Mouse (Mus musculus) gastrocnemius, adult 18-20 months (tissue): ENCODE data around the gene Ttn. TPM values are rescaled to one million over a fixed set of nuclear protein-coding genes. Genes with fewer than 3 reads are reported as not detected.

Experiments
- DNase-seq: peaks from one replicate; pipeline ENCODE4 v3.0.0; 2021; ENCODE audit warnings: low spot score
- total RNA-seq, 2 experiments: library from RNA; stranded (reverse); gene quantifications; 2 replicates each; pipeline ENCODE4 v1.2.3; 2021

Ttn gene
- total RNA-seq, 2 experiments from 2014 or later = 4,889 to 5,895 TPM

DNA sequence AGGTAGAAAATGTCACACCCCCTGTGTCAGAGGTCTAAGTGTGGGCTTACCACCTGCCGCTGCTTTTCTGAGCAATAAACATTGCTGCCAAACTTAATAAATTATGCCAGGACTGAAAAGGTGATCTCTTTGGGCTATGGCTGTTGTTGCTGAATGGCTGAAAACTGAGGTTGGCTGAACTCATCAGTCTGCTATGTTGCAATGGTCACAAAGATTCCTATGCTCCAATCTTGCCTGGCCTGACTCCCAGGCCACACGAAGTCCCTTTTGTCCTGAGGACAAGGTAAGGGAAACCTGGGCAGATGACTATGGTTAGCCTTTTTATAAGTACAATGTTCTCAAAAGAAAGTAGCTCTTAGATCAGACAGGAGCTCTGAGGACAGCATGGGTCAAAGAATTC lies 16.3 kb downstream of the Ttn start:
- DNase-seq = no peak

DNA sequence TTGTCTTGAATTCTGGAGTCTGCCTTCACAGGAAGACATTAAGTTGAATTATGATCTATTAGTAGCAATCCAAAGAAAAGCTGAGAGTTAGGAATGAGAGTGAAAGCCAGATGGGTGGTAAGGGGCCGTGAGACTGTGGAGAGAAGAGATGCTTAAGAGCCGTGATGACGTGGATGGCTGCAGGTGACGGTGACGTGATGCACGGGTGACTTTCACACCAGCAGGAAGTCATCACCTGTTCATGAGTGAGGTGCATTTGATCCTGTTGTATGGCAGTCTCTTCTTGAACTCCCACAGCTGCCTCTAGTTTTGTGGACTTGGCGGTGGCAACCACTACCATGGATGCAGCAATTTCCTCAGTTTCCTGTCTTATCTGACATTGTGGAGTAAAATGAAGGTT lies 16.8 kb downstream of the Ttn start:
- DNase-seq = no peak

DNA sequence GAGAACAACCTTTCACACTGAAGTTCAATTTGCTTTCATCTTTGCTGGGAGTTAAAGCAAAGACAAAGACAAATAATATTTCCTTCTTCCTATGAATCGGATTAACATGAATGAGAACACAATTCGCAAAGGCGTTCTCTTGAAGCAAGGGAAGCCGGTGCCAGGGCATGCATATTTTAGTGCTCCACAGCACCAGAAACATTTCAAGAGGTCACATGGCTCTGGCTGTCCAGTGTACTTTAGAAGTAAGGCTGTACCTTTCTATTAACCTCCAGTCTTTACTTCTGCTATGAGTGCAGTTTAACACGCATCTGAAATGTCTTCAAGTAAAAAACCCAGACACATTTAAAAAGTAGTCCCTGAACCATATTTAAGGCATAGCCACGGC lies 20.3 kb downstream of the Ttn start:
- DNase-seq = no peak

DNA sequence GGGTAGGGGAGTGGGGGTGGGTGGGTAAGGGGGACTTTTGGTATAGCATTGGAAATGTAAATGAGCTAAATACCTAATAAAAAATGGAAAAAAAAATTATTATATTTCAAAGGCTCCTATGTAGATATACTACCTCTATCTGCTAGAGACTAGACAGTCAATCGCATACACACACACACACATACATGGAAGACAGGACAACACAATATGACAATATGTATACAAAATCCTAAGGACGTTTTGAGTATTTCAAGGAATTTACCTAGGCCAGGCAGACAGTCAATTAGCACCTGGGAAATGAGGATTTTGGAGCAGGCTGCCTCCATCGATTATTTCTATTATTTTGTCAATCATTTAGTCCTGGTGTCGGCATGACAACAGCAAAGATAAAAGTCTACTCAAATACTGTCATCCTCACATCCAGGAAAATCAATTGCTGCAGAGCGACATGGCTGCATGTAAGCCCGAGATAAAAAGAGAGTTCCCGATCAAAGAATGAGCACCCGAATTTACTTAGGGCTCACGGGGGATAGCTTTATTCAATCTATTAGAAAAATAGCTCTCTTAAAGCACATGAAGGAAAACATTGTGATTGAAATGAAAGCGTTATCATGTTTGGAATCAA lies 20.8 kb downstream of the Ttn start:
- no peak for DNase-seq

DNA sequence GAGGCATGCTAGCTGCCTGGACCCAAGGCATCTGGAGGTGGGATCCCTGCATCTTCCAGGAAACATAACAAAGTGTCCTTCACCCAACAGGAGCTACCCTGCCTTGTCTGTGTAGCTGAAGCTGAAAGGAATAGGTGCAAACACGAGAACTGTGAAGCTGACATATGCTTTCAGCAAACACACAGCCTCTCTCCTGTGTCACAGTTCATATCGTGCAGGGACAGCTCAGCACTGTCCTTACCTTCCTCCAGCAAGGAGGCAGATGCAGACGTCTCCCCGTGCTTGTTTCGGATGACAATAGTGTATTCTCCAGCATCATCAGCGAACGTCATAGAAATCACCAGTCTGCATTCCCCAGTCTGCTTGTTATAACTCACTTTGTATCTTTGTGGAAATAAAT lies 32.6 kb downstream of the Ttn start:
- DNase-seq = no peak

DNA sequence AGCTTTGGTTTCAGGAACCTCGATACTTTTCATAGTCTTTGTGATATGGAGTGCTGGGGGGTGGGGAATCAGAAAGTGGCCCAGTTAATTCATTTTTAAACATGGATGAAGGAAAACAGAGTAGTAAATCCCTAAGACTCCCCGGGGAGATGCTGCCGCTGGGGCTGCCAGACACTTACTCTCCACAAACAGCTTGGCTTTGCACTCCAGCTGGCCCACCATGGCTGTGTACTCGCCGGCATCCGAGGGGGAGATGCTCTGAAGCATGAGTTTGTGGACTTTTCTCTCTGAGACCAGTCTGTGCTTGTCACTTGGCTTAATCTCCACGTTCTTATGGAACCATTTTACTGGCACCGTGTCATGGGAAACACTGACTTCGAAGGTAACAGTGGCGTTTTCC lies 43.8 kb downstream of the Ttn start:
- DNase-seq = no peak

DNA sequence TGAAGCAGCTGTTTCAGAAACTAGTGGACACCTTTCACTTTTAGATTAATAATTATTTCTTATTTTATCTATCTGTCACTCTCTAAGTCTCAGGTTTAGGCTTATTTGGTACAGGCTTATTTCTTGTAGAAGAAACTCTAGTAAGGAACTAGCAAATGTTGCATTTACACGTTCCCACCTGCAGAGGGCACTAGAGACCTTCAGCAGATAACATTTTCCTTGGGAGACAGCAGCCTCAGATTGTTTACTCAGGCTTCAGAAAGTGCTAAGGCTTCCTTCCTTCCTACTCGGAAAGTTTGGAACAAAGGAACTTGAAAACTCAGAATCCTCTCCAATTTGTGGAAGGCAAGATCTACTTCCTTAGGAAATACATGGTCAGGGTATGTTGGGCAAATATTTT lies 52.6 kb downstream of the Ttn start:
- DNase-seq = no peak

DNA sequence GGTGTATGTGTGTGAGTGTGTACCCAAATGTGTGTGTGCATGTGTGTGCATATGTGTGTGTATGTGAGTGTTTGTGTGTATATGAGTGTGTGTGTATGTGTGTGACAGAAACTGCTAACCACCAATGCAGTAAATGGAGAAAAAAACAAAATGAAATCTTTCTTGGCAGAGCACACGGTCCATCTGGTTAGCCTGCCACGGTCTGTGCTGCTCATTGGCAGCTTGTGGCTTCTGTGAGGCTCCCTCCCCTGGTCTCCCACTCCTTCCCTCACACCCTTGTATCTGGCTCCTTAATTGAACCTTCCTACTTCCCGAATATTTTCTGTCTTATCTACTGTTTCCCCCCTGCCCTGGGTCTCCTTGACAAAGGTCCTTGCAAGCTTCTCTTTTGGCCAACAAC lies 53.5 kb downstream of the Ttn start:
- no peak for DNase-seq

DNA sequence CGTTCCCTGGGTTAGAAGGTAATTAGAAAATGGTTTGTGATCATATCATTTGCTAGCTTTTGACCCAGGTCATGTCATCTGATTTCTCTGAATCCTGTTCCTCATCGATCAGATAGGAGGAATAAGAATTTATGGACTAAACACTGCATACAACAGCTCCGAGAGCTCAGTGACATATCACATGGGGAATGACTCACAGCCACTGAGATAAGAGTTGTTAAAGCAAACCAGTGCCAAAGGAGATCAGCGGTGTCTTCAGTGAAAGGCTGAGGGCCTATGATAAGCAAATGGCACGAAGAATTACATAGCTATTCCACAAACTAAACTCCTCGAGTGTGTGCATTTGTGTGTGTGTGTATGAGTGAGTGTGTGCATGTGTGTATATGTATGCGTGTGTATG lies 54.0 kb downstream of the Ttn start:
- DNase-seq = no peak

DNA sequence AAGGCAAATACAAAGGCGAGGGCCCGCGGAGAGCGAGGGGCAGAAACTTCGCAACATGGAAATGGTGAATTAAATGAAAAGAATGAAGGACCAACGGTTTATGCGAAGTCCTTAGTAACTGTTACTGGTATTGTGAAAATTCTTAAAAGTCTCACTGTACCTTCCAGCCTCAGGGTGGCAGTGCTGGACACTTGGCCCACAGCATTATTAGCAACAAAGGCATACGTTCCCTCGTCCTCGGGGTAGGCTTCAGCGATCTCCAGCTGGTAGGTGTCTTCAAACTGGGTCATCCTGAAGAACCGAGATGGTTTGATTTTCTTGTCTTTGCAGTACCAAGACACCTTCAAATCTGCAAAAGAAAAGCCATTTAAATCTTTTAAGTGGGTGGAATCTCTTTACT lies 55.4 kb downstream of the Ttn start:
- no peak for DNase-seq

DNA sequence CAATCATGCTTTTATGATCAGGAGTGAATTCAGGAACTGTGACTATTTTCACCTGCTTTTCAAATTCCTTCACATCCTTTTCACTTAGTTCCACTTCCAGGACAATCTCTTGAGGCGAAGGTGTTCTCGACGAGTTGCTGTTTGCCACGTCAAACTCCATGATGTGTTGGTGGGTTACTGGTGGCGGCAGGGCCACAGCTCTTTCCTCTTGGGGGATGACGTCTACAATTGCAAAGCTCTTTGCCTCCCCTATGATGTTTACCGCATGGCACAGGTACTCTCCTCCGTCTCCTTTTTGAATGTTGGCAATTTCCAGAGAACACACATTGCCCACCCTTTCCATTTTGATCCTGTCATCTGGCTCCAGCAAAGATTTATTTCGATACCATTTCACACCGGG lies 67.4 kb downstream of the Ttn start:
- no peak for DNase-seq

DNA sequence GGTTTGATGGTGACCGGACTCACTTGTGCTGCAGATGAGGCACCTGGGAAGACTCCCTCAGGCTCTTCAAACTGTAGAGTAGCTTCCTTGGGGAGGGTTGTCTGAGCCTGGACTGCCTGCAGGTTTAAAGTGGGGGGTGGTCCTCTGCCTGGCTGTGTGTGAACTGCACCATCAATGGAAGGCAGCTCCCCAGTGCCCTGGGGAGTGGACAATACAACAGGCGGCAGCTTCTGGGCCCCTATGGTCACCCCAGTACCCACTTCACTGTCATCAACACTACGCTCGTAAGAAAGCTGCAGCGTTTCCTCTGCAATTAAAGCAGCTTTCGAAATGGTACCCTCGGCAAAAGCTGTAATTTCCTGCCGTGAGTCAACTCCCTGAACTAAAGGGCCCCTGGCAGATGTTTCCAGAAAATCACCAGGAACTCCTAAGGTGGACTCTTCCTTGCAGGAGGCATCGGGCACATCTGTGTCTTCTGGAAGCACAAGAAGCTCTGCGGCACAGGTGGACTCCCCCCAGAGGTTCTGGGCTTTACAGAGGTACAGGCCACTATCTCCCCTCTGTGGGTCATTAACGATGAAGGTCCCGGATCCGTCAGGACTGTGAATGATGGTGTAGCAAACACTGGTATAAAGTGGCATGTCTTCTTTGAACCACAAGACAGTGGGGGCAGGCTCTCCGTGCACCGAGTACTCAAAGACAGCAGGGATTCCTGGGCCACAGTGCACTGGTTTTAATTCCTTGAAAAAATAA lies 73.5 kb downstream of the Ttn start:
- DNase-seq = no peak

DNA sequence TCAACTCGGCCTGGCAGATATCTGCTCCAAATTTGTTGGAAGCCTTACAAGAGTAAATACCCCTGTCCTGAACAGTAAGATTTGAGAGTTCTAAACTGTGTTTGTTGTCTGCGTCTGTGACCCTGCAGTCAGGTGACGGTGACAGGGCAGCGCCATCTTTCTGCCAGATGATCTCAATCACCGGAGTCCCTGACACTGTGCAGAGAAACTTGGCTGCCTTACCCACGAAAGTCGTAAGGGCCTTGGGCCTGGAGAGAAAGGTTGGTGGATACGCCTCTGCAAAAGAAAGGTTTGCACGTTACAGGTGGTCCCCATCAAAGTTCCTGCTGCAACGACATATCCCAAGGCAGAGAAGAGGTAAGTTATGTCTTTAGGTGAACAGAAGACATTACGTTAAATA lies 79.0 kb downstream of the Ttn start:
- no peak for DNase-seq

DNA sequence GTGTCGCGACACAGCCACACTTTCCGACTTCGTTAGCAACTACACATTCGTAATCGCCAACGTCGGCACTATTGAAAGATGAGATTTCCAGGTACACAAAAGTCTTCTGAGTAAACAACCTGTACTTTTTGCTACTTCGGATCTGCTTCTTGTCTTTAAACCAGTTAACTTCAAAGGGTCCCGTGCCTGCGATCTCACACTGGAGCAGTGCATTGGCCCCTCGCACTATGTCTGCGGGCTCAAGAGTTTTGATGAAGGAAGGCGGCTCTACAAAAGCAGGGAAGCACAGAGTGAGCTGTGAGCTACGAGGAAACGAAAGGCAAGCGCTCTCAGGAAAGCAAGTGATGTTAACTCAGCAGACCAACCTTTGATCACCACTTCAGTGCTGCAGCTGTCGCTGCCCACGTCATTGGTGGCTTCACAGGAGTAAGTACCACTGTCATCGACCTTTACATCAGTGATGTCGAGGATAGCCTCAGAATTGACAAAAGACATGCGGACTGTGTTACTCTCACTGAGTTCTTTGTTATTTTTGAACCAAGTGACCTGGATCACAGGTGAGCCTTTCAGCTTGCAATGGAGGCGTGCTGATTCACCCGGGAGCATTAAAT lies 80.8 kb downstream of the Ttn start:
- DNase-seq = no peak

DNA sequence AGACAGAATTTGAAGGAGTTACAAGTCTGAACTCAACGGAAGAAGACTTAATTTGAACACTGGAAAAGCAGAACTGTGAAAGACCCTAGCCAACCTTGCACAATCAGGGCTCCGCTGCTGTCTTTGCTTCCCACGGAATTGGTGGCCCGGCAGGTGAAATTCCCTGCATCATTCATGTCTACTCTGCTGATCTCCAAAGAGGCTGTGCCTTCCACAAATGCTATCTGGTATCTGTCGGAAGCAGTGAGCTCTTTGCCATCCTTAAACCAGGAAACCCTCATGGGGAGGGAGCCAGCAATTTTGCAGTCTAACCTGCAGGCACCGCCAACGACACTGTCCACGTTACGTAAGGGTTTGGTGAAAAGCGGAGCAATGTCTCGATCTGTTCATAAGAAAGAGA lies 82.5 kb downstream of the Ttn start:
- no peak for DNase-seq

DNA sequence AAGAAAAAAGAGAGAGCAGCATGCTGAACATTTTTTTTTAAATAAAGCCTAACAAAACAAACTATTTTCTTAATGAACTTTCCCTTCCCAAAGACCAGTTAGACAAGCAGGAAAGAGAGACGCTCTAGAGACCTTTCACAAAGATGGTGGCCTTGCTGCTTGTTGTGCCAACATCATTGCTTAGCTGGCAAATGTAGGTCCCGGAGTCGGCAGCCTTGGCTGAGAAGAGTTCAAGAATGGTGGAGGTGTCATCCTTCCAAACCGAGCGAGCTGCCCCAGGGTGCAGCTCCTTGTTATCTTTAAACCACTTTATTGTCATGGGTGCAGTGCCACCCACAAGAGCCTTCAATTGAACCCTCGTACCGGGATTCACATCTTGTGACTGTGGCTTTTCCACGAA lies 85.4 kb downstream of the Ttn start:
- no peak for DNase-seq

DNA sequence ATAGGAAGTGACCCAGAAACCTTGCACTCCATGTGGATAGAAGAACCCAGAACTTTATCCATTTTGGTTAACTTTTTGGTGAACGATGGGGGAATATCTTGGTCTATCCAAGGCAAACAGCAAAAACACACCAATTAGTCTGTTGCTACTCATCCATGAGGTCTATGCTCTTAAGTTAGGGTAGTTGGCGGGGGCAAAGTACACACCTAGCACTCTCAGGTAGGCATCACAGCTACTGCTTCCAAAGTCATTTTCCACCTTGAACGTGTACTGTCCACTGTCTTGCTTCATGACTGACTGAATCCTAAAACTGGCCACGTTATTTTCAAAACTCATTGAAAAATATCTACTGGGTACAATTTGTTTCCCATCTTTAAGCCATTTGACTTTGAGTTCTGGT lies 87.0 kb downstream of the Ttn start:
- no peak for DNase-seq

DNA sequence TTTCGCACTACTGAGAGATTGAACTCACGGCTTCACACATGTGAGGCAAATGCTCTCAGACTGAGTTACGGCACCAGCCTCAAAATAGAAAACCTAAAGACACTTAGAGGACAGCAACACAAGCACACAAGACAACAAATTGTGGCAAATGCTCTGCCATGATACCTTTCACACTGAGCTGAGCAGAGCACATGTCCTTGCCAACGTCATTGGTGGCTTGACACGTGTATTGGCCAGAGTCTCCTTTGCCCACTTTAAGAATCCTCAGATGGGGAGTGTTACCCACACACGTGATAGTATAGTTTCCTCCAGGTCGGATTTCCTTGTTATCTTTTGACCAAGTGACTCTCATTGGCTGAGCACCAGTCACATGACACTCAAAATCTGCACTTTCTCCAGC lies 93.6 kb downstream of the Ttn start:
- no peak for DNase-seq

DNA sequence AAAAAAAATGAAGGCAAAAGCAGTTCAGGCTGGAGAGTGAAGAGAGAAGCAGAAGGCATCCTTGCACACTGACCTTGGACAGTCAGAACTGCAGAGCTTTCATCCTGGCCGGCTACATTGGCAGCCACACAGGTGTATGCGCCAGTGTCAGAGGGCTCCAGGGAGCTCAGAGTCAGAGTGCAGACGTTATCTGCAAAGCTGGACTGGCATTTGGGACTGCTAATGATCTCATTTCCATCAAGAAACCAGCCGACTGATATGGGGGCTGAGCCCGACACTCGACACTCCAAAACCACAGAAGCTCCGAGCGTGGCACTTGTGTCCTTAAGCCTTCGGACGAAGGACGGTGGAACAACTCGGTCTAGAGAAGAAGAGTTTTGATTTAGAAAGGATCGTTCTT lies 96.5 kb downstream of the Ttn start:
- DNase-seq = no peak

DNA sequence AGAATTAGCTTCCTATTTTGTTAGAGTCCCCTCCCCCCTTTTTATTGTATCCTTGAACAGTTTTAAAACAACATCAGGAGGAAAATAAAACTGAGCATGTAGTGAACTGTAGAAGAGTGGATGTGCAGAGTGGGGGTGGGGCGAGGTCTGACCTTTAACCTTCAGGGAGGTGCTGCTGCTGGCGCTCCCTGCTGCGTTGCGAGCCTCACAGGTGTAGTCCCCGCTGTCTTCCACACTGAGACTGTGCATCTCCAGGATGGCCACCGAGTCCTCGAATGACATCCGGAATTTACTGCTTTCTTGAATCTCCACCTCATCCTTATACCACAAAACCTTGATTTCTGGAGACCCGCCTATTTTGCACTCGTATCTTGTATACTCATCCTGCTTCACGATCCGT lies 100.9 kb downstream of the Ttn start:
- DNase-seq = no peak

DNA sequence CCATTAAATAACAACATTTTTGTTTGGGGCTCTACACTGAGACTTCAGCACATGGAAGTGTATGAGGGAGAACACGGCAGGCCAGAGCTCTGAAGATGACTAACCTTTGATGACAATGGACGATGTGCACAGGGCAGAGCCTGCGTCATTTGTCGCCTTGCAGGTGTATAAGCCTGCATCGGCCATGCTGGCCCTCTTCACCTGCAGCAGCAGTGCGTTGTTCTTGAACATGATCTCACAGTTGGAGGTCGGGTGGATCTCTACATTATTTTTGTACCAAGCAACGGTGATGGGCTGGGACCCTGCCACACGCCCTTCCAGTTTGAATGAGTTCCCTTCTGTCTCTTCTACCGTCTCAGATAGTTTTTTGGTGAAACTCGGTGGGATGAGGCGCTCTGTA lies 106.8 kb downstream of the Ttn start:
- no peak for DNase-seq

DNA sequence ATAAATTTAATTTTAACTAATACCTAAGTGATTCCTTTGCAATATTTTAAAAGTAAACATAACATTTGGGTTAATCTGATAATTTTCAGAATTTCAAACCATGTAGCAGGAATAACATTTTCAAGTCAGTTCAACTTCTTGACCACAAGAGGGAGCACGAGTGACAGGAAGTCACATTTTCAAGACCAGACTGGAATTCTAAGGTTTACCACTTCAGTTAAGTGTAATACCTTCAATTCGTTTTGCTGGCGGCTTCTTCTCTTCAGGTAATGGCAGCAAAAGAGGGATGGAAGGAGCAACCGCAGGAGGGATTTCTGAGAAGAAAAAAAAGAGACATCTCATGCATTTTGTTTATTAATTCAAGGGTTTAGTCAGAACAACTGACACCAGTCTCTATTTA lies 115.4 kb downstream of the Ttn start:
- no peak for DNase-seq

DNA sequence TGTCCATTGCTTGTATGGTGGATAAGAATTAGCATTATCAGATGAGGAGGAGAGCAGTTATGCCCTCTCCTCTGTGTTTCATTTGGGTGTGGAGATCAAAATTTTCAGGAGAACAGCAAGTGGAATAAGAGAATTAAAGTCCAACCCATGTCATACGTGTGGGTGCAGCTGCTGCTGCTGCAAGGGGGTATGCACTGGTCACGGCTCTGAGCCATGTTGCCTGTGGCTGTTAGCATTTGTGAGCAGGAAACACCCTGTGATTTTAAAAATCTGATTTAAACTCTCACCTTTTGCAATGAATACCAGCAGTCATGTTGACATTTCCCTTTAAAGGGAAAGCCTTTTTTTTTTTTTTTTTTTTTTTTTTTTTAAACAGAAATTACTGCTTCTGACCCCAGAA lies 116.8 kb downstream of the Ttn start:
- DNase-seq = no peak
